Mouse (Mus musculus): Measurements from ENCODE around the gene Epsti1. TPM values are rescaled to one million over a fixed set of nuclear protein-coding genes. Genes with fewer than 3 reads are reported as not detected.

Gene Epsti1
- polyA plus RNA-seq, 1 experiment from 2014 or later = 0.98 TPM

DNA sequence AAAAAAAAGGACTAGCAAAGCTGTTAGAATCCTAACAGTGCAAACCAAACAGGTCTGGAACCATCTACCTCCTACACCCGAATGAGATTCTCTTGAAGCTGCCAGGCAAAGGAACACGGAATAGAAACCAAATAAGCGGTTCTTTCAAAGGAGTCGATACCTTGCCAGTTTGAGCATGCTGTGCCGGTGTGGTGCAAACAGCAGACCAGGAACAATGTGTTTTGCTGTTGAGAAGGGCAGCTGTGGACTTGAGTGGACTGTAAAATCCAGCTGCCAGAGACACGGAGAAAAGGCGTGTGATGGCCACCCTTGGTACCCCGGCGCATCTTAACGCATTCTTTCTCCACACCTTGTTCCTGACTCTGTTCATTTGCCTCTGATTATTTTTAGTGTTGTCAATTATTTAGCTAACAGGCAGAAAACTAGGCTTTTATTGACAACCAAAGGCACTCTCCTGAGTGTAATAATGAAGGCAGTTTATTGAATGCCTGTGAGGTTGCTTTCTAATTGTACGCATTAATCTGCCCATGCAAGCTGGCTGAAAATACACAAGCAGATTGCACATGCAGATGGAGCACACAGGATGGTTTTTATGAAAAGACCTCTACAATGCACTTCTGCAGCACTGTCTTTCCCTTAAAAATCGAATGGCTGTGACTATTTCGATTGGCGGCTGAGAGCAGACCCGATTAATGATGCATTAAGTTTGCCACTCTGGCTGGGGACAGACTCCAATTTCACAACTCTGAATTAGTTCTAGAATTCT lies 38.9 kb downstream of the Epsti1 start:
- H3K36me3 ChIP-seq (ENCODE audit: control insufficient read depth, insufficient read depth, low read length) = no peaks in the 10 kb centered on the region
- no peak overlapping the region for H3K27ac ChIP-seq (ENCODE audit: low read length)
- no peak overlapping the region for H3K4me3 ChIP-seq (ENCODE audit: low read depth, low read length)
- H3K4me2 ChIP-seq (replicated peaks; ENCODE audit: low read depth, low read length) = no peak overlapping the region
- no peaks in the 10 kb centered on the region for H3K4me1 ChIP-seq (ENCODE audit: control insufficient read depth, insufficient read depth, low read length)
- WGBS = 86% methylated on average over 15 of the region's 15 CpGs
- no peak for ATAC-seq (ENCODE audit: insufficient number of reproducible peaks, insufficient read depth, low FRiP score, low read depth)
- no peaks in the 10 kb centered on the region for H3K27me3 ChIP-seq (ENCODE audit: control insufficient read depth, insufficient read depth, low read length)
- H3K9me3 ChIP-seq (ENCODE audit: control insufficient read depth, low read depth, low read length) = no peaks in the 10 kb centered on the region
- no peak overlapping the region for H3K9ac ChIP-seq (replicated peaks; ENCODE audit: low read depth, low read length)

DNA sequence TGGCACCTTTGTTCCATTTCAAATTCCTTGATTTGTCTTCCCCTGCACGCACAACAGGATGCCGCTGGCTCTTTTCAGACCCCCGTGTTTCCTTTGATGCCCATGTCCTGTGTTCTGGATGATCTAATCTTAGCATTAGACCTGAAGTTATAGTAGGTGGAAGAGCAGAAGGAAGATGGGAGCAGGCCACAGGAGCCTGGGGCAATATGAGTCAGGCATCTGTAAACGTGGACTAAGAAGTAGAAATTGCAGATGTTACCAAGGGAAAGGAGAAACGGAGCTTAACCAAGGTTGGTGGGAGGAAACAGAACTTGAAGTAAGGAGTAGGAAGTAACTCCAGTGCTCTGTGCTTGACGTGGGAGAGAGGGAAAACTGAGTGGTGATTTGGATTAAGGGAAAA lies 57.7 kb downstream of the Epsti1 start:
- no peaks in the 10 kb centered on the region for H3K36me3 ChIP-seq (ENCODE audit: control insufficient read depth, insufficient read depth, low read length)

GRCm38 (mm10) chr14:77963525-77963924 lies 59.5 kb downstream of the Epsti1 start:
- 46% methylated on average over 7 of the region's 7 CpGs for WGBS
- H3K4me3 ChIP-seq (ENCODE audit: low read depth, low read length) = no peak overlapping the region
- ATAC-seq (ENCODE audit: insufficient number of reproducible peaks, insufficient read depth, low FRiP score, low read depth) = no peak

More for the DNA sequence above, 57.7 kb downstream of the Epsti1 start:
- no peaks in the 10 kb centered on the region for H3K9me3 ChIP-seq (ENCODE audit: control insufficient read depth, low read depth, low read length)
- no peak overlapping the region for H3K27ac ChIP-seq (ENCODE audit: low read length)
- H3K4me3 ChIP-seq (ENCODE audit: low read depth, low read length) = no peak overlapping the region
- no peaks in the 10 kb centered on the region for H3K27me3 ChIP-seq (ENCODE audit: control insufficient read depth, insufficient read depth, low read length)
- WGBS = 79% methylated on average over 6 of the region's 6 CpGs
- H3K9ac ChIP-seq (replicated peaks; ENCODE audit: low read depth, low read length) = no peak overlapping the region
- ATAC-seq (ENCODE audit: insufficient number of reproducible peaks, insufficient read depth, low FRiP score, low read depth) = no peak
- H3K4me2 ChIP-seq (replicated peaks; ENCODE audit: low read depth, low read length) = no peak overlapping the region
- no peaks in the 10 kb centered on the region for H3K4me1 ChIP-seq (ENCODE audit: control insufficient read depth, insufficient read depth, low read length)

GRCm38 (mm10) chr14:77971355-77971754 lies 67.3 kb downstream of the Epsti1 start:
- no peaks in the 10 kb centered on the region for H3K4me1 ChIP-seq (ENCODE audit: control insufficient read depth, insufficient read depth, low read length)
- H3K4me2 ChIP-seq (replicated peaks; ENCODE audit: low read depth, low read length) = no peak overlapping the region
- no peaks in the 10 kb centered on the region for H3K27me3 ChIP-seq (ENCODE audit: control insufficient read depth, insufficient read depth, low read length)
- H3K4me3 ChIP-seq (ENCODE audit: low read depth, low read length) = no peak overlapping the region
- no peak overlapping the region for H3K27ac ChIP-seq (ENCODE audit: low read length)
- H3K9me3 ChIP-seq (ENCODE audit: control insufficient read depth, low read depth, low read length) = no peaks in the 10 kb centered on the region
- no peaks in the 10 kb centered on the region for H3K36me3 ChIP-seq (ENCODE audit: control insufficient read depth, insufficient read depth, low read length)
- ATAC-seq (ENCODE audit: insufficient number of reproducible peaks, insufficient read depth, low FRiP score, low read depth) = no peak
- 61% methylated on average over 4 of the region's 4 CpGs for WGBS
- H3K9ac ChIP-seq (replicated peaks; ENCODE audit: low read depth, low read length) = no peak overlapping the region

More at GRCm38 (mm10) chr14:77963525-77963924, 59.5 kb downstream of the Epsti1 start:
- H3K27me3 ChIP-seq (ENCODE audit: control insufficient read depth, insufficient read depth, low read length) = no peaks in the 10 kb centered on the region
- H3K36me3 ChIP-seq (ENCODE audit: control insufficient read depth, insufficient read depth, low read length) = no peaks in the 10 kb centered on the region
- H3K4me2 ChIP-seq (replicated peaks; ENCODE audit: low read depth, low read length) = no peak overlapping the region
- no peaks in the 10 kb centered on the region for H3K9me3 ChIP-seq (ENCODE audit: control insufficient read depth, low read depth, low read length)
- no peak overlapping the region for H3K27ac ChIP-seq (ENCODE audit: low read length)
- no peaks in the 10 kb centered on the region for H3K4me1 ChIP-seq (ENCODE audit: control insufficient read depth, insufficient read depth, low read length)
- H3K9ac ChIP-seq (replicated peaks; ENCODE audit: low read depth, low read length) = no peak overlapping the region

DNA sequence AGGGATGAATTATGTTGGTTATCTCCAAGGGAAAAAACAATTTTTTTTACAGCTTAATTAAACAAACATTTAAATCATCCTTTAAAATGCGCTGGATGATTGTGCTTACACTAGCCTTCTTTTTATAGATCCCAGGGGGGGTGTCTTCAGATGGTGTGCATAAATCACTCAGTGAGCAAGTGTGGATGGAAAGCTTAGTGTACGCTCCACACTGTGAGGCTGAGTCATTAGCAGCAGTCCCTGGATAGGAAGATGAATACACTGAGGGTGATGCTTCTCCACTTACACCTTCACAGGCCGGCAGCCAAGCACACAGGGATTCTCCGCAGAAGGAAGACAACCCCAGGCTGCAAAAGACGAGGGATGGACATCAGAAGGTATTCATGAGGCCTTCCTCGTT lies 70.2 kb downstream of the Epsti1 start:
- Histone ChIP-seq H3K9me3 (ENCODE audit: control insufficient read depth, low read depth, low read length) (no peaks in the 10 kb centered on the region), H3K4me1 (ENCODE audit: control insufficient read depth, insufficient read depth, low read length) (no peaks in the 10 kb centered on the region), H3K27ac (ENCODE audit: low read length) (no peak overlapping the region), H3K36me3 (ENCODE audit: control insufficient read depth, insufficient read depth, low read length) (no peaks in the 10 kb centered on the region), H3K4me3 (ENCODE audit: low read depth, low read length) (no peak overlapping the region), H3K27me3 (ENCODE audit: control insufficient read depth, insufficient read depth, low read length) (no peaks in the 10 kb centered on the region), H3K4me2 (replicated peaks; ENCODE audit: low read depth, low read length) (no peak overlapping the region), H3K9ac (replicated peaks; ENCODE audit: low read depth, low read length) (no peak overlapping the region)
- 56% methylated on average over 6 of the region's 6 CpGs for whole genome bisulfite sequencing
- no peak for ATAC-seq (ENCODE audit: insufficient number of reproducible peaks, insufficient read depth, low FRiP score, low read depth)

DNA sequence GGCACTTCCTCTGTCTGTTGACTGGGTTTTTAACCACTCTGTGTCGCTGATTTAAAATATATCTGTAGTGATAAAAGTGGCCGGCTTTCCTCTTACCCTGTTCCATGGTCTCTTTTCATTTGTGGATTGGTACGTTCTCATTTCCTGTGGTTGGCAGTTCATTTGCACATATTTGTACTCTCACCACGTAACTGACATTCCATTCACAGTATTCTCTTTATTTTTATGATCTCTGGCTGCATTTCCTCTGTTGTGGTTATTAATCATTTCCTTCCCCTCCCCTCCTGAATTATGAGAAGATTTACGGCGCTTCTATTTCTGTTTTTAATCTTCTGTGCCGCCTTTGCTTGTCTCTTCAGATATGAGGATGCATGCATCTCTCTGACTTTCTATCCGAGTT lies 71.7 kb downstream of the Epsti1 start:
- H3K4me3 ChIP-seq (ENCODE audit: low read depth, low read length) = no peak overlapping the region
- no peaks in the 10 kb centered on the region for H3K27me3 ChIP-seq (ENCODE audit: control insufficient read depth, insufficient read depth, low read length)
- 67% methylated on average over 8 of the region's 8 CpGs for WGBS
- H3K9ac ChIP-seq (replicated peaks; ENCODE audit: low read depth, low read length) = no peak overlapping the region
- H3K4me1 ChIP-seq (ENCODE audit: control insufficient read depth, insufficient read depth, low read length) = no peaks in the 10 kb centered on the region
- H3K36me3 ChIP-seq (ENCODE audit: control insufficient read depth, insufficient read depth, low read length) = no peaks in the 10 kb centered on the region
- ATAC-seq (ENCODE audit: insufficient number of reproducible peaks, insufficient read depth, low FRiP score, low read depth) = no peak
- H3K27ac ChIP-seq (ENCODE audit: low read length) = no peak overlapping the region
- no peak overlapping the region for H3K4me2 ChIP-seq (replicated peaks; ENCODE audit: low read depth, low read length)
- no peaks in the 10 kb centered on the region for H3K9me3 ChIP-seq (ENCODE audit: control insufficient read depth, low read depth, low read length)

- Histone ChIP-seq H3K36me3 (ENCODE audit: control insufficient read depth, insufficient read depth, low read length) (no peaks in the 10 kb centered on the region), H3K27me3 (ENCODE audit: control insufficient read depth, insufficient read depth, low read length) (no peaks in the 10 kb centered on the region), H3K9me3 (ENCODE audit: control insufficient read depth, low read depth, low read length) (no peaks in the 10 kb centered on the region), H3K9ac (replicated peaks; ENCODE audit: low read depth, low read length) (no peak overlapping the region), H3K4me2 (replicated peaks; ENCODE audit: low read depth, low read length) (no peak overlapping the region), H3K4me1 (ENCODE audit: control insufficient read depth, insufficient read depth, low read length) (no peaks in the 10 kb centered on the region), H3K4me3 (ENCODE audit: low read depth, low read length) (no peak overlapping the region), H3K27ac (ENCODE audit: low read length) (no peak overlapping the region)
- ATAC-seq (ENCODE audit: insufficient number of reproducible peaks, insufficient read depth, low FRiP score, low read depth) = no peak
- 80% methylated on average over 5 of the region's 5 CpGs for WGBS
Observed at GRCm38 (mm10) chr14:77981516-77981915, 77.5 kb downstream of the Epsti1 start.

GRCm38 (mm10) chr14:77997731-77998130 lies 93.7 kb downstream of the Epsti1 start:
- Histone ChIP-seq H3K27ac (ENCODE audit: low read length) (no peak overlapping the region), H3K4me2 (replicated peaks; ENCODE audit: low read depth, low read length) (no peak overlapping the region), H3K36me3 (ENCODE audit: control insufficient read depth, insufficient read depth, low read length) (no peaks in the 10 kb centered on the region), H3K9ac (replicated peaks; ENCODE audit: low read depth, low read length) (no peak overlapping the region), H3K4me3 (ENCODE audit: low read depth, low read length) (no peak overlapping the region), H3K4me1 (ENCODE audit: control insufficient read depth, insufficient read depth, low read length) (no peaks in the 10 kb centered on the region), H3K27me3 (ENCODE audit: control insufficient read depth, insufficient read depth, low read length) (no peaks in the 10 kb centered on the region), H3K9me3 (ENCODE audit: control insufficient read depth, low read depth, low read length) (no peaks in the 10 kb centered on the region)
- no peak for ATAC-seq (ENCODE audit: insufficient number of reproducible peaks, insufficient read depth, low FRiP score, low read depth)

DNA sequence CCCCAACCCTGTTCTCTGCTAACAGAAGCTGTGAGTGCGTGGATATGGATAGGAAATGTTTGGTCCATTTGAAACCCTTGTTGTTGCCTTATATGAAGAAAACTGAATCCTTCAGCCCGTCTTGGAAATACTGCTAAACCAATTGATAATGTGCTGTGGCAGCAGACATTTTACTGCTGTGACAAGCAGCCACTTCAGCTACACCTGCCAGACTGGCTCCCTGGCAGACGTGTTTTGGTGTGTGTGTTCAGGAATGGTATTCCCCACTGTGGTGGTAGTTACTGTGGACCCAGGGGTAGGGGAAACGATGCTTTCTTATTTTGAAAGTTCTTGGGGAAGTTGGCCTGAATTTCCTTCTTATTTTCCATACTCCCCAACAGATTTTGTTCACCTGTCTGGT lies 100.4 kb downstream of the Epsti1 start:
- Histone ChIP-seq H3K4me3 (ENCODE audit: low read depth, low read length) (no peak overlapping the region), H3K9ac (replicated peaks; ENCODE audit: low read depth, low read length) (no peak overlapping the region), H3K4me2 (replicated peaks; ENCODE audit: low read depth, low read length) (no peak overlapping the region), H3K4me1 (ENCODE audit: control insufficient read depth, insufficient read depth, low read length) (no peaks in the 10 kb centered on the region), H3K36me3 (ENCODE audit: control insufficient read depth, insufficient read depth, low read length) (no peaks in the 10 kb centered on the region), H3K27ac (ENCODE audit: low read length) (no peak overlapping the region), H3K9me3 (ENCODE audit: control insufficient read depth, low read depth, low read length) (no peaks in the 10 kb centered on the region), H3K27me3 (ENCODE audit: control insufficient read depth, insufficient read depth, low read length) (no peaks in the 10 kb centered on the region)
- WGBS = 73% methylated on average over 4 of the region's 4 CpGs
- ATAC-seq (ENCODE audit: insufficient number of reproducible peaks, insufficient read depth, low FRiP score, low read depth) = no peak
